In genomic region chr1:25181881-25182280, GRCm38 (mm10) we compare ENCODE assay signal across 31 mouse cellular contexts.
DNase-seq lines count a peak whose midpoint lies in the region; ATAC-seq and TF ChIP-seq lines count a peak whose summit lies in the region.
"Had no signal": no experiment of that assay in that cellular context is flagged by ENCODE, and none has a peak within 500 bp of the region (broad histone marks: within the 10 kb centered on the region; RNA-seq: fewer than 3 reads in every experiment).

No protein-coding gene starts in this region.

- TF ChIP-seq CTCF in layer of hippocampus, adult 2 months (conservative IDR thresholded peaks at IDR 0.05), result no peak
- no peak for TF ChIP-seq CTCF in ES-Bruce4 (IDR thresholded peaks at IDR 0.05; ENCODE audit: low read depth, low read length)

- in situ Hi-C loops in ES-E14 (cut with MboI; ENCODE audit: low sequenced_read_pairs in 2 of 2, unreplicated experiment in 2 of 2), result no loop called here

- no peak overlapping the region for H3K4me2 ChIP-seq in hindbrain, embryonic 13.5 days
- H3K4me2 ChIP-seq: embryonic facial prominence, embryonic 13.5 days; heart, embryonic 11.5 days; hindbrain, embryonic 12.5 days; intestine, embryonic 15.5 days had no signal

- H3K9me3 ChIP-seq in ES-Bruce4 (replicated peaks; ENCODE audit: control insufficient read depth, insufficient read depth, low read length, poor library complexity, severe bottlenecking) (no peaks in the 10 kb centered on the region; the same call in 1 of the 2 replicates), ES-E14 (ENCODE audit: control insufficient read depth, insufficient read depth, low read depth, low read length) (0 out of 2 replicates have a peak, but pooled peaks cover 1% of the 10 kb centered on the region)
- H3K9me3 ChIP-seq in hindbrain, embryonic 13.5 days, result no peaks in the 10 kb centered on the region
- H3K9me3 ChIP-seq: embryonic facial prominence, embryonic 10.5 days; embryonic facial prominence, embryonic 13.5 days; hindbrain, embryonic 12.5 days; intestine, embryonic 15.5 days had no signal

- peak overlapping the region; percentile 14; the same call in 1 of the 2 replicates for H3K27ac ChIP-seq in layer of hippocampus, adult 2 months
- H3K27ac ChIP-seq in ES-Bruce4 (ENCODE audit: insufficient read depth, low read length), result no peak overlapping the region
- H3K27ac ChIP-seq in ES-E14 (ENCODE audit: insufficient read depth, low read depth, low read length, poor library complexity, severe bottlenecking), result no peak overlapping the region
- H3K27ac ChIP-seq in hindbrain, embryonic 13.5 days, result no peak overlapping the region
- H3K27ac ChIP-seq: embryonic facial prominence, embryonic 10.5 days; embryonic facial prominence, embryonic 13.5 days; gastrocnemius, adult 2 months; hindbrain, embryonic 12.5 days; intestine, embryonic 15.5 days had no signal

- H3K27me3 ChIP-seq in ES-Bruce4 (ENCODE audit: control insufficient read depth, insufficient read depth, low read length, poor library complexity, severe bottlenecking), result no peaks in the 10 kb centered on the region
- H3K27me3 ChIP-seq in hindbrain, embryonic 13.5 days, result no peaks in the 10 kb centered on the region
- H3K27me3 ChIP-seq: CH12.LX; embryonic facial prominence, embryonic 13.5 days; hindbrain, embryonic 12.5 days; intestine, embryonic 15.5 days had no signal

- H3K9ac ChIP-seq in ES-Bruce4 (ENCODE audit: low read depth, poor library complexity, severe bottlenecking) (no peak overlapping the region), ES-E14 (ENCODE audit: insufficient read depth, low read depth, low read length, poor library complexity, severe bottlenecking) (no peak overlapping the region)
- H3K9ac ChIP-seq in hindbrain, embryonic 13.5 days, result no peak overlapping the region
- H3K9ac ChIP-seq: embryonic facial prominence, embryonic 13.5 days; forebrain, postnatal 0 days; hindbrain, embryonic 12.5 days; intestine, embryonic 15.5 days had no signal

- peak; percentile 87 for TF ChIP-seq EP300 in ES-Bruce4 (IDR thresholded peaks at IDR 0.05; ENCODE audit: insufficient read depth, low read depth, low read length)

- no peak for DNase-seq in layer of hippocampus, adult 2 months (ENCODE audit: low spot score in 2 of 2)
- no peak for DNase-seq in layer of hippocampus, postnatal 36 days
- peak; percentile 28 for DNase-seq in ES-E14 (ENCODE audit: low read depth, low spot score)
- DNase-seq in adrenal gland, postnatal 10 days, result no peak
- DNase-seq: adrenal gland, adult 8-10 months; adrenal gland, postnatal 36 days; B cell, adult 2 months; cerebellum, adult 11-12 months; cerebellum, adult 8-10 months; cerebellum, postnatal 10 days; cerebellum, postnatal 36 days; embryo, embryonic 11 days; forebrain, postnatal 0 days; gastrocnemius, adult 2 months; gastrocnemius, postnatal 14 days; heart, adult 11 months; kidney, adult 11 months had no signal

- WGBS in hindbrain, embryonic 13.5 days, result 63% methylated on average over 2 of the region's 2 CpGs

- TF ChIP-seq POLR2A in ES-Bruce4 (IDR thresholded peaks at IDR 0.05; ENCODE audit: insufficient read depth, low read length), result no peak

- H3K4me1 ChIP-seq in ES-Bruce4 (ENCODE audit: control insufficient read depth, insufficient read depth, low read length), result peaks cover 8% of the 10 kb centered on the region
- H3K4me1 ChIP-seq in ES-E14 (ENCODE audit: control insufficient read depth in 2 of 2, insufficient read depth in 2 of 2, low read length in 2 of 2, poor library complexity in 1 of 2), result peaks cover 0 to 2% of the 10 kb centered on the region in 2 experiments; a peak in 2 of 4 replicates
- H3K4me1 ChIP-seq in hindbrain, embryonic 13.5 days (replicated peaks), result peaks cover 30% of the 10 kb centered on the region
- H3K4me1 ChIP-seq: intestine, embryonic 15.5 days had no signal

- H3K36me3 ChIP-seq in ES-Bruce4 (ENCODE audit: control insufficient read depth, insufficient read depth, low read length, poor library complexity, severe bottlenecking), result no peaks in the 10 kb centered on the region
- H3K36me3 ChIP-seq in ES-E14 (ENCODE audit: control insufficient read depth, insufficient read depth, low read length, poor library complexity, severe bottlenecking), result no peaks in the 10 kb centered on the region
- H3K36me3 ChIP-seq in hindbrain, embryonic 13.5 days, result no peaks in the 10 kb centered on the region
- H3K36me3 ChIP-seq: embryonic facial prominence, embryonic 10.5 days; embryonic facial prominence, embryonic 13.5 days; G1E; hindbrain, embryonic 12.5 days; intestine, embryonic 15.5 days had no signal

- no peak overlapping the region for H3K4me3 ChIP-seq in layer of hippocampus, adult 2 months
- H3K4me3 ChIP-seq in ES-Bruce4 (ENCODE audit: low read depth, low read length) (no peak overlapping the region), ES-E14 (ENCODE audit: insufficient read depth in 1 of 2, low read depth in 1 of 2, low read length in 2 of 2, poor library complexity in 1 of 2, severe bottlenecking in 1 of 2) (no peak overlapping the region)
- no peak overlapping the region for H3K4me3 ChIP-seq in hindbrain, embryonic 13.5 days
- H3K4me3 ChIP-seq: embryonic facial prominence, embryonic 10.5 days; embryonic facial prominence, embryonic 13.5 days; erythroblast, embryonic 14.5 days; gastrocnemius, adult 2 months; hindbrain, embryonic 12.5 days; intestine, embryonic 15.5 days had no signal

- ATAC-seq in hindbrain, embryonic 13.5 days (ENCODE audit: low FRiP score), result no peak
- ATAC-seq: activated CD4-positive, CD25-positive, alpha-beta regulatory T cell, adult 4 months; forebrain, embryonic 14.5 days; forebrain, postnatal 0 days; hindbrain, embryonic 16.5 days; intestine, embryonic 15.5 days; Patski had no signal

TF ChIP-seq in ES-E14, 5 proteins besides CTCF, POLR2A, EP300 and RAD21:
- no peak for TF ChIP-seq MAFK (IDR thresholded peaks at IDR 0.05; ENCODE audit: insufficient read depth, low read depth, low read length)
- TF ChIP-seq CHD2 (IDR thresholded peaks at IDR 0.05; ENCODE audit: low read depth, low read length), result no peak
